Mouse (Mus musculus) liver, embryonic 13.5 days (tissue): ENCODE results near the gene Pcgf3. TPM values are rescaled to one million over a fixed set of nuclear protein-coding genes. Genes with fewer than 3 reads are reported as not detected.
"Not testable (repeated sequence)": the region's sequence is repeated elsewhere in the genome, so short reads cannot be mapped to it uniquely, and the experiment has no call there.

Source experiments
- ATAC-seq: fragments of 200-750 bp; cut with Nextera tagmentation; 2 replicates; pipeline ENCODE4 v1.8.0; 2017; ENCODE audit warnings: low read depth, mild to moderate bottlenecking, moderate number of reproducible peaks, moderate library complexity
- DNase-seq: peaks from one replicate; pipeline ENCODE4 v3.0.0; 2022
- H3K27ac ChIP-seq: fragments of 300-500 bp; sonication (generic); 2 replicates; pipeline ENCODE4 v1.5.1; 2015; ENCODE audit warnings: moderate library complexity, mild to moderate bottlenecking, inconsistent platforms
- H3K27me3 ChIP-seq: fragments of 300-500 bp; sonication (generic); 2 replicates; pipeline ENCODE4 v1.6.1; 2015; ENCODE audit warnings: mild to moderate bottlenecking, inconsistent platforms
- H3K36me3 ChIP-seq: fragments of 300-500 bp; sonication (generic); 2 replicates; pipeline ENCODE4 v1.6.1; 2015; ENCODE audit warnings: mild to moderate bottlenecking, inconsistent platforms
- H3K4me1 ChIP-seq: fragments of 300-500 bp; sonication (generic); replicated peaks from 2 replicates; pipeline ENCODE4 v1.6.1; 2015; ENCODE audit warnings: inconsistent platforms
- H3K4me2 ChIP-seq: fragments of 300-500 bp; sonication (generic); 2 replicates; pipeline ENCODE4 v1.6.1; 2015; ENCODE audit warnings: inconsistent platforms, mild to moderate bottlenecking, moderate library complexity
- H3K4me3 ChIP-seq: fragments of 300-500 bp; sonication (generic); replicated peaks from 2 replicates; pipeline ENCODE4 v1.5.1; 2015; ENCODE audit warnings: mild to moderate bottlenecking, inconsistent platforms
- H3K9ac ChIP-seq: fragments of 300-500 bp; sonication (generic); 2 replicates; pipeline ENCODE4 v1.6.1; 2015; ENCODE audit warnings: mild to moderate bottlenecking, inconsistent platforms
- H3K9me3 ChIP-seq: fragments of 300-500 bp; sonication (generic); replicated peaks from 2 replicates; pipeline ENCODE4 v1.6.1; 2016; ENCODE audit warnings: inconsistent platforms
- WGBS: fragments of 180-500 bp; shearing (Covaris S2); methylation state at CpG from one replicate; pipeline ENCODE4 v1.1.7; 2015; ENCODE audit not compliant: insufficient replicate concordance; 5-methylcytosine and 5-hydroxymethylcytosine counted together
- polyA plus RNA-seq: library from polyadenylated mRNA; unstranded; fragments of >200 nt; fragmentation: Nextera tagmentation; extraction: Ambion mirVana; gene quantifications from 2 replicates; pipeline ENCODE4 v1.2.1, GENCODE M21; 2015

Gene Pcgf3
- polyA plus RNA-seq, 1 experiment from 2014 or later, result 5.7 TPM

DNA sequence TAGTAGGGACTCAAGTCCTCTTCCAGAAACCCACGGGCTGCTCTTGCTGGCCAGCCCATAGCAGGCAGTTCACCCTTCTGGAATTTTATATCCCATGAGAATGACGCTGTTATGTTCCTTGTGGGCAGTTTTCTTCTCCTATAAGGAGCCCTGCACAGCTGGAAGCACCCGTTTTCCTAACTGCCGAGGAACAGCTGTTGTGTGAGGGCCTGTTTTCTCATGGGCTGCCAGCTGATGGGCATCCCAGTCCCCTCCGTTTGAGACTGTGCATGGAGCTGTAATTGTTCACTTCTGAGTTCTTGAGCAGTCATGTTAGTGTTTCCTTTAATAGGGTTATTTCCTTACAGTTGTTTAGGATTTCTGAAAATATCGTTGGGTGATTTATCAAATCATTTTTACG lies 8.6 kb downstream of the Pcgf3 start:
- Histone ChIP-seq H3K4me2 (no peak overlapping the region), H3K4me1 (peaks cover 59% of the 10 kb centered on the region), H3K4me3 (no peak overlapping the region), H3K27me3 (no peaks in the 10 kb centered on the region), H3K27ac (no peak overlapping the region), H3K36me3 (peaks cover 36% of the 10 kb centered on the region), H3K9me3 (no peaks in the 10 kb centered on the region), H3K9ac (no peak overlapping the region)
- no peak for ATAC-seq
- no peak for DNase-seq
- 81% methylated on average over 7 of the region's 7 CpGs for WGBS

GRCm38 (mm10) chr5:108473737-108474136 lies 12.7 kb downstream of the Pcgf3 start:
- Histone ChIP-seq H3K4me1 (peaks cover 19% of the 10 kb centered on the region), H3K4me3 (no peak overlapping the region), H3K36me3 (peaks cover 72% of the 10 kb centered on the region), H3K9me3 (no peaks in the 10 kb centered on the region), H3K27ac (no peak overlapping the region), H3K27me3 (no peaks in the 10 kb centered on the region), H3K4me2 (no peak overlapping the region), H3K9ac (no peak overlapping the region)
- ATAC-seq, result no peak
- WGBS, result 79% methylated on average over 4 of the region's 4 CpGs
- DNase-seq, result no peak

GRCm38 (mm10) chr5:108475977-108476376 lies 14.9 kb downstream of the Pcgf3 start:
- Histone ChIP-seq H3K4me3 (no peak overlapping the region), H3K4me2 (no peak overlapping the region), H3K36me3 (peaks cover 78% of the 10 kb centered on the region), H3K9ac (no peak overlapping the region), H3K27ac (no peak overlapping the region), H3K27me3 (no peaks in the 10 kb centered on the region), H3K4me1 (peaks cover 7% of the 10 kb centered on the region; the same call in 1 of the 2 replicates), H3K9me3 (no peaks in the 10 kb centered on the region)
- DNase-seq (no peak), ATAC-seq (no peak)
- WGBS, result 77% methylated on average over 3 of the region's 3 CpGs

DNA sequence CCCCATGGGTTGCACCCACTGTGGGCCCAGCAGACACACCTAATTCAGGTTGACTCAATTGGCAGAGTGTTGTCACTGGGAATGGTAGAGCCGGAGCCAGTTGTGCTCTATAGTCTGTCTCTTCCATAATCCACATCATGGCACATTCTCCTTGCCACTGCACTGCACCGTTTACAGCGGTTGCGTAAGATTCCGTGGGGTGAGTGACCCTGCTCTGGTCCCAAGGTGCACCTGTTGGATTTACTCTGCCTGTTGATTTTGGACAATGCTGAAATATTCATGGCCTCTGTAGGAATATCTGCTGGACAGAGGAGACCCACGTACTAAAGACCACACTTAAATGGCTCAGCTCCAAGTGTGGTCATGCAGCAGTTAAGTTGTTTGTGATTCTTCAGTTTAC lies 22.0 kb downstream of the Pcgf3 start:
- WGBS, result 81% methylated on average over 6 of the region's 6 CpGs
- DNase-seq (no peak), ATAC-seq (peak; percentile 55)
- Histone ChIP-seq H3K4me1 (peaks cover 15% of the 10 kb centered on the region), H3K27me3 (no peaks in the 10 kb centered on the region), H3K36me3 (peaks cover 49% of the 10 kb centered on the region), H3K27ac (no peak overlapping the region), H3K4me2 (no peak overlapping the region), H3K9ac (no peak overlapping the region), H3K4me3 (no peak overlapping the region), H3K9me3 (no peaks in the 10 kb centered on the region)

- no peak overlapping the region for H3K4me2 ChIP-seq
- H3K4me3 ChIP-seq, result no peak overlapping the region
- H3K27me3 ChIP-seq, result no peaks in the 10 kb centered on the region
- H3K9me3 ChIP-seq, result no peaks in the 10 kb centered on the region
- peaks cover 15% of the 10 kb centered on the region for H3K4me1 ChIP-seq
- WGBS, result 79% methylated on average over 2 of the region's 2 CpGs
- H3K9ac ChIP-seq, result no peak overlapping the region
- peaks cover 56% of the 10 kb centered on the region for H3K36me3 ChIP-seq
- DNase-seq (no peak), ATAC-seq (no peak)
- H3K27ac ChIP-seq, result no peak overlapping the region
Observed at GRCm38 (mm10) chr5:108485239-108485638, 24.2 kb downstream of the Pcgf3 start.

DNA sequence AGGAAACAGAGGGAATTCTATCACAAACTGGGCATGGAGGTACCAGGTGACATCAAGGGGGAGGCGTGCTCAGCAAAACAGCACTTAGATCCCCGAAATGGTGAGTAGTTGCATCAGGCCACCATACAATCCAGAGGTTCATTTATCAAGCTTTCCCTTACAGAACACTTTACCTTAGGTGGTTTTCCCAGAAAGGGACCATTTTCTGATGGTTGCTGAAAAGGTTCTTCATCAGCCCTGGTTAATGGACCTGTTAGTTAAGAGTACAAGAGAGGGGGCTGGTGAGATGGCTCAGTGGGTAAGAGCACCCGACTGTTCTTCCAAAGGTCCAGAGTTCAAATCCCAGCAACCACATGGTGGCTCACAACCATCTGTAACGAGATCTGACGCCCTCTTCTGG lies 25.1 kb downstream of the Pcgf3 start:
- H3K27me3 ChIP-seq, H3K9me3 ChIP-seq, ATAC-seq, H3K4me2 ChIP-seq, H3K27ac ChIP-seq, H3K4me3 ChIP-seq, DNase-seq, H3K9ac ChIP-seq: not testable (repeated sequence)
- H3K36me3 ChIP-seq, result peaks cover 64% of the 10 kb centered on the region
- peaks cover 15% of the 10 kb centered on the region for H3K4me1 ChIP-seq
- WGBS, result 83% methylated on average over 5 of the region's 5 CpGs

GRCm38 (mm10) chr5:108501573-108501972 lies 40.5 kb downstream of the Pcgf3 start:
- H3K4me3 ChIP-seq, result no peak overlapping the region
- 51% methylated on average over 1 of the region's 1 CpGs for WGBS
- no peaks in the 10 kb centered on the region for H3K9me3 ChIP-seq
- no peaks in the 10 kb centered on the region for H3K27me3 ChIP-seq
- peaks cover 83% of the 10 kb centered on the region for H3K36me3 ChIP-seq
- H3K9ac ChIP-seq, result no peak overlapping the region
- ATAC-seq (no peak), DNase-seq (no peak)
- H3K4me2 ChIP-seq, result no peak overlapping the region
- H3K4me1 ChIP-seq, result no peaks in the 10 kb centered on the region
- H3K27ac ChIP-seq, result no peak overlapping the region

- DNase-seq, result no peak
- peaks cover 76% of the 10 kb centered on the region for H3K36me3 ChIP-seq
Observed at GRCm38 (mm10) chr5:108502286-108502685, 41.3 kb downstream of the Pcgf3 start.

DNA sequence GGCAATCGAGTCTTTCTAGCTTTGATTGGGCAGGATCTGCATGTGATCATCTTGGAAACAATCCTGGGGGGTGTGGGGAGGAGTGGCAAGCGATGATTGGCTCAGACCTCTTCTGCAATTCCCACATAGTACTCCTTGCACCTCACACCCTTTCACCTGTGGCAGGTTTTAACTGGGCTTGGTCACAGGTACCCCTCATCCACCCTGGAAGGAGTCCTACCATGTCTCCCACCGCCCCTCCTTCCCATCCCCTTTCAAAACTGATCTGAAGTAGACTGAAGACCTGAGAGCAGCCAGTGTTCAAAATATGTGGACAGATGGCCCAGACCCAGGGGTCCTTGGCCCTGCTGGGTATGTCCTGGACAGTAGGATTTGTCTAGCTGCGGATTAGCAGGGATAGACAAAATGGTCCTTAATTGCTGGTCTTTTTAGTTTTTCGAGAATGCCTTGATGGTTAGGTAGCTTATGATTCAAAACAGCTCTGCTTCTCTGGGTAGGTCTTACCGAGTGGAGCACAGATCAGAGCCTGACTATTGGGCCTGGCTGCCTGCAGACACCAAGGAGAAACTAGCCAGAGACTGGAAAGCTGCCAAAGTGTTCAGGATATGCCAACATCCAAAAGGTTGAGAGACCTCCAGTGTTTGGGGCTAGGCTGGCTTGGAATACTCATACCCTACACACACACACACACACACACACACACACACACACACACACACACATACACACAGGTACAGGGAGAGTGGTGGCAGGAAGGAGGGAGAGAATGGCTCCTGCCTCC lies 54.7 kb downstream of the Pcgf3 start:
- Histone ChIP-seq H3K9ac (no peak overlapping the region), H3K4me1 (peaks cover 6% of the 10 kb centered on the region), H3K4me3 (no peak overlapping the region), H3K27ac (no peak overlapping the region), H3K27me3 (no peaks in the 10 kb centered on the region), H3K36me3 (no peaks in the 10 kb centered on the region), H3K4me2 (no peak overlapping the region), H3K9me3 (no peaks in the 10 kb centered on the region)
- 53% methylated on average over 6 of the region's 6 CpGs for whole genome bisulfite sequencing
- DNase-seq (no peak), ATAC-seq (no peak)

More at GRCm38 (mm10) chr5:108502286-108502685, 41.3 kb downstream of the Pcgf3 start:
- Histone ChIP-seq H3K27ac (no peak overlapping the region), H3K9ac (no peak overlapping the region), H3K4me1 (no peaks in the 10 kb centered on the region), H3K27me3 (no peaks in the 10 kb centered on the region), H3K4me3 (no peak overlapping the region), H3K4me2 (no peak overlapping the region), H3K9me3 (no peaks in the 10 kb centered on the region)
- no peak for ATAC-seq
- 86% methylated on average over 18 of the region's 18 CpGs for WGBS

- Histone ChIP-seq H3K27ac (no peak overlapping the region), H3K27me3 (no peaks in the 10 kb centered on the region), H3K9ac (no peak overlapping the region), H3K4me3 (no peak overlapping the region), H3K9me3 (no peaks in the 10 kb centered on the region), H3K4me1 (peaks cover 6% of the 10 kb centered on the region), H3K36me3 (no peaks in the 10 kb centered on the region), H3K4me2 (no peak overlapping the region)
- DNase-seq, result no peak
- WGBS, result 55% methylated on average over 3 of the region's 3 CpGs
- no peak for ATAC-seq
Observed at GRCm38 (mm10) chr5:108516655-108517054, 55.6 kb downstream of the Pcgf3 start.

DNA sequence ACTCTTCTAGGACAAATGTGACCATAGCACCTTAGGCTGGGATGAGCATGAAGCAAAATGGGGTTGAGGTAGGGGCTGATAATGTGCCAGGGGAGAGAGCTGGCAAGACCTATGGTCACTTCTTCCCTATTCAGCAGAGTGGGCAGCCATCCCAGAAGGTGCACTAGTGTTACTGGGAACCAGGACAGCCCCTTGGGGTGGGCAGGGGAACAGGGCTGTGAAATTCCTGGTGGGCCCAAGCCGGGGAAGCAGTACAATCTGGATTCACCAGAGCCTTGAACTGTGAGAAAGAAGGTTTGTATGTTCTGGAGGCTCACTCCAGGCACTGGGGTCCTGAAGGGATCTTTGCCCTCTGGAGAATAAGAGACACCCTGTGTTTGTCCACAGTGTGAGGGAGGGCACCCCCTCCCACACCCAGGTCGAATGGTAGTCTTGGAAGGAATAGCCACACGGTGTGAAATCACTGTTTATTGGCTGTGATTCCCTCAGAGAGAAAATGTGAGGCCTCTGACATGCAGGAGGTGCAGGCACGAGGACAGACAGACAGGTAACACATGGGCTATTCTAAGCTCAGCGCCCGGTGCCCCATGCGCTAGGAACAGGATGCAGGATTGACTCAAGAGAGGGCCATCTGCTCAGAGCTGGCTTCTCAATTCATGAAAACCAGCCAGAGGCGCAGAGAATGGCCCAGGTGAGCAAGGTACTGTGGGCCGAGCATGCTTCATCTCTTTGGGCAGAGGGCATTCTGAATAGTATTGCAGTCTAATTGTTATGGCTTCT lies 57.3 kb downstream of the Pcgf3 start:
- Histone ChIP-seq H3K4me3 (no peak overlapping the region), H3K4me2 (no peak overlapping the region), H3K36me3 (no peaks in the 10 kb centered on the region), H3K27ac (no peak overlapping the region), H3K27me3 (no peaks in the 10 kb centered on the region), H3K9me3 (no peaks in the 10 kb centered on the region), H3K4me1 (peaks cover 6% of the 10 kb centered on the region), H3K9ac (no peak overlapping the region)
- DNase-seq, result no peak
- WGBS, result 57% methylated on average over 9 of the region's 9 CpGs
- ATAC-seq, result no peak
